Mouse (Mus musculus) T-helper 17 cell (primary cell): ENCODE data around the gene Mab21l3.

ENCODE experiments used
- in situ Hi-C, 2 experiments: fragments of 300-600 bp; cut with MboI, MseI; formaldehyde crosslinking; loops; 1 replicate in 1 of 2; 2 replicates in 1 of 2; pipeline ENCODE4 v1.15.1; 2025; ENCODE audit warnings: high pct_unique_total_duplicates in 2 of 2

The Mab21l3 gene

DNA sequence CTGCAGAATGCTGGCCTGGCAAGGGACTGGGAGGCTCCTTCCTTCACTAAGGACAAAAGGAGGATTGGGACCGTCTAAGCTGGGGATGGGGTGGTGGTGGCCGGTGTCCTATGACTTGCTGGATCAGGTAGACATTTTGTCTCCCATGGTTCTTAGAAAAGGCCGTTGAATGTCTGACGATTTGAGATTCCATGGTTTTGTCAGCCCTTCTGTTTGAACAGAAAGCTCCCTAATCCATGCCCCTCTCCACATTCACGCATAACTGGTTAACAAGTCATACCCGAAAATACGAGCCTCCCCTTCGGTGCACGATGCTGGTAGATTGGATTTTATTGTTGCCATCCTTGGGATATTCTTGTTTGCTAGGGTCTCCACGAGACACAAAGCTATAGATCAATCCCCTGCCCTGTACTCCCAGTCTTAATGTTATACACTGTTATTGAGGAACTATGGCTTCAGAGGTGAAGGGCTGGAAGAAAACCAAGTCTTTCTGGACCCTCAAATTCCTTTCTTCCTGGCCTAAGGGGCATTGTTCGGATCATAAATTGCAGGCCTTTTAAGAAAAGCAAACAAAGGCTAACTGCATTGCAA lies 43.7 kb downstream of the Mab21l3 start:
- in situ Hi-C loops: loop anchor here (5.0 to 25.0 kb wide), 5 partner anchors 213 to 880 kb away; partner anchors contain the start of gene Trim45 (in 1 of the 2)

- in situ Hi-C loops: loop anchor here (10.0 to 25.0 kb wide), 3 partner anchors 492 to 880 kb away; partner anchors contain the start of gene Trim45 (in 1 of the 2)
Measured at GRCm38 (mm10) chr3:101804331-101804730, 44.4 kb downstream of the Mab21l3 start.

- in situ Hi-C loops: loop anchor here (10.0 to 25.0 kb wide), 3 partner anchors 491 to 879 kb away; partner anchors contain the start of gene Trim45 (in 1 of the 2)
Measured at GRCm38 (mm10) chr3:101803764-101804163, 45.0 kb downstream of the Mab21l3 start.

DNA sequence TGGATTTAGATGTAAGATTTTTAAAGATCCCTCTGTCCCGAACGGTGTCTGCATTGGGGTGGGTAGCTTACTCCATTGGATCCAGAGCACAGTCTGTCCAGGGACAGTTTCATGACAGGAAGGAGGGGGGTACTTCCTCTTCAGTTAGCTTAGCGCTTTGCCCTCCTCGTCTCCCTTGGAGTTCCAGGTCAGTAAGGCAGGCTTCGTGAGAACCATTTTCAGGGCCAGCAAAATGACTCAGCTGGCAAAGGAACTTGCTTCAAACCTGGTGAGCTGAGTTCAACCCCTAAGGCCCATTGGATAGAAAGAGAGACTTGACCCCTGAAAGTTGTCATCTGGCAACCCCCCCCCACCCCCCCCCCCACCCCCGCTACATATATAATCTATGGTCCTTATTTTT lies 46.0 kb downstream of the Mab21l3 start:
- in situ Hi-C loops: loop anchor here (10.0 to 25.0 kb wide), 3 partner anchors 490 to 878 kb away; partner anchors contain the start of gene Trim45 (in 1 of the 2)

DNA sequence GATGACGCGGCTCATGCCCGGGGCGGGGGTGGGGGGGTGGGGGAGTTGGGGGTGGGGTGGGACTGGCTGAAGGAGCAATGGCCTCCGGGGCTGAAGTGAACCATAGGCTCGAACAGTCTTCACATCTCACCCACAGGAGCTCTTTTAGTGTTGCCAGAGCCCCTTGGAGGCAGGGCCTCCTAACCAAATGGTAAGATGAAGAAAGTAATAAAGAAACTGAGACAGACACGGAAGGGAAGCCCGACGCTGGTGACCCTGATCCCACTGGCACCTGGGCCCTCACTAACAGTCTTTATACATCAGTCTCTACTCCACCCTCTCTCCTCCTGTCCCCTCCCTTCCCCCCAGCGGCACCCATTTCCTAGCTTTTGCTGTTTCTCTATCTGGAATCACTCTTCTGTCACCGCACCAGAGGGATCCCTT lies 48.2 kb downstream of the Mab21l3 start:
- in situ Hi-C loops: loop anchor here (10.0 to 25.0 kb wide), 3 partner anchors 488 to 876 kb away; partner anchors contain the start of gene Trim45 (in 1 of the 2)

DNA sequence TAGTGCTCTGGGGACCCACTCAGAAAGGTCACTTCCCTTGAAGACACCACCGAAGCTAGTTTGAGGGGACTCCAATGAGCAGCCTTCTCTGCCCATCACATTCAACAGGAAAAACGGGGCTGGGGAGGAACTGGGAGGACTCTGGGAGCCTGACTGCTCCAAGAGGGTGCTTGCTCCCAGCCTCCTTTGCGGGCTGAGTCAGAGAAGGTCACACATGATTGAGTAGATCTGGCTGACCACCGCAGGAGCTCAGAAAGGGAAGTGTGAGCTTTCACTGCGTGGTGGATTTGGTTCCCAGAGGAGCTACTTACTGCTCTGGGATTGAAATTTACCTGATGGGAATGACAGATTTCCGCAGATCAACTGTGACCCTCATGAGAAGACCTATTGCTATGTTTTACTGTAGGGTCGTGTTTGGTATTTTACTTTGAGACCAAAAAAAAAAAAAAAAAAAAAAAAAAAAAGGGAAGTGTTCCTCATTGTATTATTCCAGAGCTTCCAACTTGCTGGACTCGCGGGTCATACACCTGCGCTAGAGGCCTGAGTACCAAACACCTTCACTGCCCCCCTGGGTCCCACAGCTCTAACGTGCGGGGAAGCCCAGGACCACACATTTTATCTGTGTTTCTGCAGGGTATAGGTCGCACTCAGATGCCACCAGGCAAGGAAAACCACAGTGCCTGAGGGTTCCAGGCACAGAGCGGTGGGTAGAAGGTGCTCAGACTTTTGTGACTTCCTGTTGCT lies 48.7 kb downstream of the Mab21l3 start:
- in situ Hi-C loops: loop anchor here (10.0 to 25.0 kb wide), 3 partner anchors 488 to 875 kb away; partner anchors contain the start of gene Trim45 (in 1 of the 2)

DNA sequence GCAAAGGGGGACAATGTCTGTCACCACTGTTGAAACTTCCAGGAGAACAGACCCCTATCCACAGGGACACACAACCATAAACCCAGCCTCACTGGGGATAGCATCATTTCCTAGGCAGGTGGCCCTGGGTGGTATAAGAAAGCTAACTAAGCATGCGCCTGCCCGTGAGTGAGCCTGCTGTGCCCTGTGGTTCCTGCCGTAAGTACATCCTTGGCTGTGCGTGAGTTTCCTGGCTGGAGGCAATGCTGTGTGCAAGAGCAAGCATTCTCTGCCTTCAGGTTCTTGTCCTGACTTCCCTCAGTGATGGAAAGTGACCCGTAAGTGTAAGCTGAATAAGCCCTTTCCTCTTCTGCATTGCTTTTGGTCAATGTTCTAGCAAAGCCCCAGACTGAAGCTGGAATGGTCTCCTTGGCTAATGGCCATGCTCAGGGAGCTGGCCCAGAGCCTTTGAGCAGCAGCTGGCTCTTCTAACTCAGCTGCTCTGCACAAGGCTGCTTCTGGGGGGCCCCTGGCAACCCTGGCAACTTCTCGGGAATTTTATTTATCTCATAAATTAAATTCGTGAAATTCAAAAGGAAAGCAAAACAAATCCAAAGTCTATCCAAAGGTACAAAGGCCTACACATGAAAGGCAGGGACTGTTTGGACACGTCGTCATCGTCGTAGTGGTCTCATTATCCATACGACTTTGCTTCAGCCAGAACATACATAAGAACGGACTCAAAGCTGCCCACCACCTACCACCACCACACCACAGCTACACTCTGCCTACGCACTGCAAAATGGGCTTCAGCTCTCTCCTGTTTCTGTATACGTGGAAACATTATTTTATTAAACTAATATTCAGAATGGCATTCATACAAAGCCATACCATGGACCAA lies 50.7 kb downstream of the Mab21l3 start:
- in situ Hi-C loops: no loop called here

DNA sequence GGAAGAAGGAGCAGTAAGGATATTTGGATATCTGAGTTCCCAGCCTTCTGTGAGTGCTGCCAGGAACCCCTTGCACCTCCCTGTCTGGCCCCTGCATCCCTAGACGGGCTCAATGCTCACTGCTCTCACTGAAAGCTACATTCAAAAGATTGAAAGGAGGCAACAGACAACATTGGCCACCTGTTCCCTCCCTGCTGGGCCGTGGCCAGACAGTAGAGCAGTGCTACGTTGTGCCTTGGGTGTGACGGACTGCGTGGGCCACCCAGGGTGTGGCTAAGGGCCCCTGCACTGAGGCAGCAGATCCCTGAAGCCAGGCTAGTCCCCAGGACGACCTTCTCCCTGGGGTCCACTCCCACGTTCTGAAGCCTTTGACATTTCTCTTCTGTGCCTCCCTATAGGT lies 52.5 kb downstream of the Mab21l3 start:
- in situ Hi-C loops: no loop called here

DNA sequence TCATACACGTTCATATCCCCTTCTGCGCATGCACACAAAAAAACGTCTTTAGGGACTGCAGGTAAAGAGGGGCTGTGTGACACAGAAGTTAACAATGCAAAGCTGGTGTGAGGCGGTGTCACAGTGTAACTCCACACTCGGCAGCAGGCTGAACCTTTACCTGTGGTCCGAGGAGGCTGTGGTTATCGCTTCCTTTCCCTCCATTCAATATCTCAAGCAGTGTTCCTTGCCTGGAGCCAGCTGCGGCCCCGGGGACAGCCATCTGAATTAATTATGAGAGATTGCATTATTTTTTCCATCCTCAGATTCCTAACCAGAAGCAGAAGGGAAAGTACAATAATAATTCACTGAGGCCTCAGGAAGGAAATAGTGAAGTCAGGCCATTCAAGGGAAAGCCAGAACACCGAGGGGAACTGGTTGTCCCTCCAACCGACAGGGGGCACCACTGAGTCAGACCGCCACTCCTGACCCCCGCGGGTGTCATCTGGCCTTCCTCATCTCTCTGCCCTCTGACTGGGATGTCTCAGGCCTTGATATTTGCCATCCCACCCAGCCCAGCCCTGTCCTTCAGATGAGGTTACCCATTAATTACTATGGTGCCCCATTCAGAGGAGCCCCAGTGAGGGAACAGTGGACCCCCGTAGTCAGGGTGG lies 53.2 kb downstream of the Mab21l3 start:
- in situ Hi-C loops: no loop called here

DNA sequence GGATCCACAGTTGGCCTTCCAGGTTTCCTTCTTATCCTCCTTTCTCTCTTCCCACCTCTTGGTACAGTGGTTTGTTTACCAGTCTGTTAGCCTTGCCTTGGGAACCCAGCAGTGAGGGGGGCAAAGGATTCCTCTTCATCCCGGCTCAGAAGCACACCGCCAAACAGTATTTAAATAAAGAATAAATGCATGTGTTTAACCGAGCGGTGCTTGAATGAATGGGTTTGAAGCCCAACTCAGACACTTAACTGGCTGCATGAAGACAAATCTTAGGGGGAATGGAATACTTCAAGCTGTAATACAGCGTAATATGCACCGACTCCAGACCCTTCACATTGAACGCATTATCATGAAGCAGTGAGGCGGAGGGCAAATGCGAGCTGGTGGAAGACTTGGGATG lies 54.1 kb downstream of the Mab21l3 start:
- in situ Hi-C loops: no loop called here

DNA sequence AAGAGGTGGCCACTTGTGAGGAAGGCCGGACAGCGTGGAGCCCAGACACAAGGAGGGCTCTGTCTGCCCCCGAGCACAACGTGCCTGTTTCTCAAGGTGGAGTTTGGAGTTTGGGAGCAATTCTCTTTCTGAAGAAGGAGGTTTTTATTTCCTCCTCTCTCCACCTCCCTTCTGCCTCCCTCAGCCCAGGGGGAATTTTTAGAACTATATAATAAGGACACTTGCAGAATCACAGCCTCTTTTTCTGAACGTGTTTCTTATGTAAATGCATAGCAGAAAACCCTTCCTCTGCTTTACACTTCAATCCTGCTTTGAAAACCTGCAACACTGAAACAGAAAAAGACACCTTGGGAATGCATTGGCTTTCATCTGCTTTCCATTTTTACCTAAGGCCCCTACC lies 54.7 kb downstream of the Mab21l3 start:
- in situ Hi-C loops: no loop called here

GRCm38 (mm10) chr3:101792191-101792590 lies 56.6 kb downstream of the Mab21l3 start:
- in situ Hi-C loops: no loop called here

- in situ Hi-C loops: no loop called here
Measured at GRCm38 (mm10) chr3:101784768-101785424, 63.9 kb downstream of the Mab21l3 start.

DNA sequence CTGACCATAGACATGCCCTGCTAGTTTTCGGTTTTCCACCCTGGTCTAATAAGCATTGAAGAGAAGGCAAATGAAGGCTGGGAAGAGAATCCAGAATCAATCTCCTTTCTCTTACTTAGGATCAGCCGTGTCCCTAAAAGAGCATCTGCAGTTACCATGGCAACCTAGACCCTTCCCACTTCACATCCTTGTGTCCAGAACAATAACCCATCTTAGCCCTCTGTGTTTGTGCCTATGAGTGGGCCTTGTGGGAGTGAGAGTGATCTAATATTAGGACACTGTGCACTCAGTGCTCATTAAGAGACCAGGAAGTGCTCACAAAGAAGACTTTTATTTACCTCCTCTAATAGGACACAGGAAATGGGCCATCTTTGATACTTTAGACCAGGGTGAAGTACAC lies 65.0 kb downstream of the Mab21l3 start:
- in situ Hi-C loops: no loop called here

GRCm38 (mm10) chr3:101780874-101781483 lies 67.8 kb downstream of the Mab21l3 start:
- in situ Hi-C loops: no loop called here

DNA sequence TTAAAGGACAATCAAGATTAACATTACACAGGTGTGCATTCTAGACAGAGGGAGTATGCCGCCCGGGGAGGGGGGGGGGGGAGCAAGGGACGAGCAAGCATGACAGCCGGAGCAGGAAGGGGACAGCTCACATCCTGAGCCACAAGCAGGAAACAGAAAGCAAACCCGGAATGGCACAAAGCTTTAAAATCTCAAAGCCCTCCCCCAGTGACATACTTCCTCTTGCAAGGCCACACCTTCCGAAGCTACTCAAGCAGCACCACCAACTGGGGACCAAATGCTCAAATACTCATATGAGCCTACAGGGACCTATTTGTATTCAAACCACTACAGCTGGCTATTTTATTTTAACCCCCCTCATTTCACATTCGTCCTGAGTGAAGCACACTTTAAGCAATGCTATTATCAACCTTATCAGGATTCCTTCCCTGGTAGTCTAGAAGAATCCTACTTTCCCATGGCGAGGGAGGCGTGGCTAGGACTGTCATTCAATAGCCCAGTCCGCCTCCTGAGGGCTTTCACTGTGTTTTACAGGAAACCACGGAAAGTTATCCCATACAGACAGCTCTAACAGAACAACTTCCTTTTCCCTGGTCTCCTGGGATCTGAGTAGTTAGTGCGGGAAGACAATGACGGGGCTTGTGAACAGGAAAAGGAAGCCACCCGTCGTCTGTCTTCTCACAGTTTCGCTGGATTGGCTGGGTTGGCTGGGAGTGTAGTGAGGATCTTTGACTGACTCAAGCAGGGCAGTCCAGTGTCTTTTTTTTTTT lies 69.7 kb downstream of the Mab21l3 start:
- in situ Hi-C loops: no loop called here

- in situ Hi-C loops: no loop called here
Measured at GRCm38 (mm10) chr3:101775732-101776131, 73.0 kb downstream of the Mab21l3 start.

DNA sequence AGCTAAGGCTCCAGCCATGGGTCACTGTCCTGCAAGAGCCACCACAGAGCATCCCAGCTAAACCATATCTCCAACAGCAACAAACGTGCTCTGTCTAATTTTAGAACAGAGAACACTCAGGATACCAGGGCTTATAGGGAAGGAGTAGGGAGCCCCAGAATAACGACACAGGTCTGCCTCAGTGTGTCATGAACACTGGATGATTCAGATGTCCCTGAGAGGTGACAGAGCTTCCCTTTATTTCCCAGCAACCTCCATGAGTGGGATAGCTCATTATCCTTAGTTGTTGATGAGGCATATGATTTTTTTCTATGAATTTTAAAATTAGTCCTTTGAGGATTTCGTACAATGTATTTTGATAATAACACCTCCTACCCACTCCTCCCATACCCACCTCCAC lies 78.2 kb downstream of the Mab21l3 start:
- in situ Hi-C loops: no loop called here

GRCm38 (mm10) chr3:101763566-101763965 lies 85.2 kb downstream of the Mab21l3 start:
- in situ Hi-C loops: no loop called here
